Mouse (Mus musculus) megakaryocyte, embryonic 14.5 days (primary cell): ENCODE measurements at regions not wholly inside any gene's neighbourhood (a gene's known extent, or its start where the extent isn't known, plus 50 kb on each side); places are given as distances from the start of the nearest gene placed in this dataset.

ENCODE experiments used
- FLI1 ChIP-seq: IDR thresholded peaks from 2 replicates; pipeline ENCODE4 v1.6.1; 2012; ENCODE audit warnings: low read length, inconsistent platforms, mixed read lengths
- GATA1 ChIP-seq: IDR thresholded peaks from 3 replicates; pipeline ENCODE4 v1.6.1; 2012; ENCODE audit warnings: mixed read lengths, low read length, inconsistent platforms, borderline replicate concordance

DNA sequence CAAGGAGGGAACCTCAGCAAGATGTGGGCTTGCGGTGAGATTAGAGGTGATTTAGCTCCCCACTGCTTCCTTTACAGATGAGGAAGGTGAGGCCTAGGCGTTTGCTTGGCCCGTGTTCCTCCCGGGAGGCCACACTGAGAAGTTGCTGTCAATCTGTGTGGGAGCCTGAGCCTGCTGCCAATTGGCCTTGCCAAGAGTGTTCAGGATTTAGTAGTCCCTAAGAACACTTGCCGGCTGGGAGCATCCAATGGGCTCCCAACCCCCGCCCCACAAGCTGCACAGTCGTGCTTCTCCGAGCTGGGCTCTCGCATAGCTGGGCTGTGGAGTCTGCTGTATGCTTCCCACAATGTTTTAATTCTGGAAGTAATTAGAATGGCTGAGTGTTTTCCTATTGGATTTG, 308.9 kb downstream of the Med13l start:
- no peak for TF ChIP-seq FLI1
- TF ChIP-seq GATA1, result no peak
